Mouse (Mus musculus) layer of hippocampus, adult 8-10 months (tissue): ENCODE measurements at regions not wholly inside any gene's neighbourhood (a gene's known extent, or its start where the extent isn't known, plus 50 kb on each side); places are given as distances from the start of the nearest gene placed in this dataset.

Experiments used
- DNase-seq, 2 experiments: peaks; one replicate each; pipeline ENCODE4 v3.0.0; 2022; ENCODE audit warnings: low spot score in 2 of 2

DNA sequence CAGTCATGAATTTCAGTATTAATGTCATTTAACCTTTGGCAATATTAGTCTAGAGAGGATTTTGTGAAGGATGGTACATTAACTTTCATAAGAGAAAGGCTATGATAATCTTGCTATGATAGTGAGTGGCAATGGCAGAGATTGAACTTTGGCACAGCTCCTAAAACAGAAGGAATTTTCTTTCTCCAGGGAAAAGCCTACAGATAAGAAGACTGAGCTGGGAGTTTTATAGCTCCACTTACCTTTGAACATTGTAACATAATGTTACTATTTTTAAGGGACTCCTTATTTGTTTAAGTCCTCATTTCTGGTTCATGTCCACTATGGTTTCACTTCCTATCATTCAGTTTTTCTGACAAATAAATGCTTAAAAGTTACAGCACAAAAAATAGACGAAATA is 1121.1 kb upstream of the Lingo2 start:
- no peak for DNase-seq

DNA sequence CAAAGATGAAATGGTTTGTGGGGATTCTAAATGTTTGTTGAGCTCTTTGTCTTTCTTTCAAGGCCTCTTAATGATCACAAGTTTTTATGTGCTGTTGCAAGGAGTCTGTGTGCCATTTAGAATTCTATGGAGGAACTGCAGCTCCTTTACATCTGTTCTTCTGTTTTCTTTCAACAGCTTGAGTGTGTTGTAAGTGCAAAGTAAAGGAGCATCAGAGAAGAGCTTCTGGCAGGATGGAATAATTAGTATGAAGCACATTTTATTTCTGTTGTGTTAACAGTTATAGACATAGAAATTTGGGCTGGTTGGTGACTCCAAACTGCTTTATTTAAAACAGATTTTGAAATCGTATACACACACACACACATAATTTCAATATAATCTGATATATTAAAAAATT is 1079.8 kb upstream of the Lingo2 start:
- peak in 1 of 2 experiments; percentile 3 for DNase-seq
